Mouse (Mus musculus) liver, adult 2 months (tissue): ENCODE measurements around the gene Ppl.
A peak's percentile ranks its signal among the peaks of the same experiment; 100 is the strongest.

Experiments used
- CTCF ChIP-seq: fragments of 200-500 bp; IDR thresholded peaks from 2 replicates; pipeline ENCODE4 v1.5.1; 2011; ENCODE audit warnings: low read depth, low read length, control low read depth
- POLR2A ChIP-seq: fragments of 200-500 bp; IDR thresholded peaks from 2 replicates; pipeline ENCODE4 v1.6.1; 2011; ENCODE audit warnings: low read length, control low read depth; ENCODE audit not compliant: insufficient read depth; ENCODE audit errors: extremely low read depth

GRCm38 (mm10) chr16:5132401-5132801 is at the start of gene Ppl:
- TF ChIP-seq CTCF = peak; percentile 67
- TF ChIP-seq POLR2A = peak; percentile 42; the same call in 1 of the 2 replicates
